Mouse (Mus musculus): ENCODE results near the gene Map7.

Map7 gene

DNA sequence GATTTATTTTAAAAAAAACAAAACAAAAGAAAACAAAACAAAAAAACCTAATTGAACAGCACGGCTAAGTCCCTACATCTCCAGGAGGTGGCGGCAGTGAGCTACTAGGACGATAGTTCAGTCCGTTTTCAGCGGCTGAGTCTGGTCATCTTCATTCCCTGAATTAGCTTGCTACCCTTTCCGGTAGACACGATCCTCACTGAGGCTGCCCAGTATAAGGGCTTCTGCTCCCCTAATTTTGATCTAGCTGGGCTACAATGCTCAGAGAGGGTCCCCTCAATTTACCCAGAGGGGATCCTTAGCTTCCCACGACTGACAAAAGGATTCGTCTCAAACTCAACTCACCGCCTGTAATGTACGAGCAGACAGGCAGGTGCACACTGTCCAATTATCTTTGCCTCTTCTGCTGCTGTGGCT, 142.2 kb downstream of the Map7 start:
- DNase-seq, result peak; percentile 29 to 46

DNA sequence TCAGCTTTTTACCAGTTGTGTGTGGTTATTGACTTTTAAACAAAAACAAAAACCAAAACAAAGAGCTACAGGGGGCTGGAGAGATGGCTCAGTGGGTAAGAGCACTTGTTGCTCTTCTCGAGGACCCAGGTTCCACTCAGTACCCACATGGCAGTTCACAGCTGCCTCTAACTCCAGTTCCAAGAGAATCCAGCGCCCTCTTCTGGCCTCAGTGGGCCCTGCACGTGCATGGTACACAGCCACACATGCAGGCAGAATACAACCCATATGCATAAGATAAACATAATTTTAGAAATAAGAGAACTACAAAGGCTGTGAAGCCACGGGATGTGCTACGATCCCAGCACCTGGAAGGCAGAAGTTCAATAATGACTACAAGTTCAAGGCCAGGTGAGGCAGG, 147.7 kb downstream of the Map7 start:
- DNase-seq, result no peak

DNA sequence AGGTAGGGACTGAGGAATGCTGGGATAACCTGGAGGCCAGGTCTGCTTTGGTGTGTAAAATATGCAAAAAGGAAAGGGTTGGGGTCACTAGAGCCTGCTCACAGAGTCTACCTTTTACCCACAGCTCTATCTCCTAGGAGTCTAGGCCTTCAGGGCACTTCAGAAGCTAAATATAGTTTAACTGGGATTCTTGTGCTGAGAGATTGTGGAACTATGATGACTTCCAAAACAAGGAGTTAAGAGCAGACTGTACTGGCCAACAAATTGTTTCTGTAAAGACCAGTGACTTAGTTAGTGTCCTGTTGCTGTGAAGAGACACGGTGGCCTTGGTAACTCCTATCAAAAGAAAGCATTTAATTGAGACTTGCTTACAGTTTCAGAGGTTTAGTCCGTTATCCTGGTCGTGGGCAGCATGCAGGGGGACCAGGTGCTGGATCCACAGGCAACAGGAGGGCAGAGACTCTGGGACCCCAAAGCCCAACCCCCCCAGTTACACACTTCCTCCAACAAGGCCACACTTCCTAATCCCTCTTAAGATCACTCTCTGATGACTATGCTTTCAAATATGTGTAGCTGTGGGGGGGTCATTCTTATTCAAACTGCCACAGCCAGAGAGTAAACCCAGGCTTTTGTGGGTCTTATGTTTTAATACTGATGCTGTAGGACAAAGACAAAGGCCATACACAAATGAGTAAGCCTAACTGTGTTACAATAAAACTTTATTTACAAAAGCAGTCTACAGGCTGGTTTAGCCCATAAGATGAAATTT, 150.1 kb downstream of the Map7 start:
- no peak for DNase-seq

DNA sequence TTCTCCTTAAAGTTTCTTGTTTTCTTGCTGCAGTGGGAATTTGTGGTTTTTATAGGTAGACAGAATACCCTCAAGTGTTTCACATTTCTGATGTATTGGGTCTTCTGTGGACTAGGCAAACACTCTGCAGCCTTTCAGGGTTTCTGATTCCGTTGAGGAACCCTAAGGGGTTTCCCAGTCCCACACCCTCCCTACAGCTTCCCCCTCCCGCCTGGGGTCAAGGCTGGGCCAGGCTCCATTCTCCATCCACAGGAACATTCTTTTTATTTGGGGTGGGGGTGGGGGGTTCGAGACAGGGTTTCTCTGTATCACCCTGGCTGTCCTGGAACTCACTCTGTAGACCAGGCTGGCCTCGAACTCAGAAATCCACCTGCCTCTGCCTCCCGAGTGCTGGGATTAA, 150.8 kb downstream of the Map7 start:
- DNase-seq, result no peak

DNA sequence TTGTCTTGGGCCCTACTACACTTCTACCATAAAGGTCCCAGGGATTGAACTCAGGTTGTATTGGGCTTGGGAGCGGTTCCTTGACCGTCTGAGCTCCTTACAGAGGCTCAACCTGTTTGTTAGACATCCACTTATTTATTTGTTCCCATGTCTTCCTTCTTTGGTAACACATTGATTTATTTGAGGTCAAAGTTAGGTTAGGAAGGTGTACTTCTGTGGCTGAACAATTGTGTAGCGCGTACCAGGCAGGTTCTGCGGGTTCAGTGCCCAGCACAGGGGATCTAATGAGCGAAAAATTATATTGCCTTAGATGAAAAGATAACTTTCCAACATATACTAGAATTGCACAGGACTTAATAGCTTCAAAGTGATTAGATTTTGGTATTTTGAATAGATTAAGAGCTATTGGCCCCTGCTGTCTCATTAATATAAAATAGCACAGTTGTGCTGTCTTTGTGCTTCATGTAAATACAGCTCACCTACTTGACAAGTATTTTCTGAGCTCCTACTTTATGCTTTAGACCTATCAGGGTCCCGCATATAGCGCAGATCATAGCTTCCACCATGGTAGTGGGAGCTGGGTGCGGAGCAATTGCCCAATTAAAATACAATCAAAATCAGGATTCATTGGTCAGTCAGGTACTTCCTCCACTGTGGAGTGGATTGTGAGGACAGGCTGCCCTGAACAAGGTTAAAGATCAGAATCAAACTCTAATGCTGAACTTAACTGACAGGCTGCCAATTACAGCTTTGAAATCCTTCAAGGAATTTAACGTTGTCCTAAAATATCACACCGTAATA, 162.9 kb downstream of the Map7 start:
- DNase-seq, result no peak

GRCm38 (mm10) chr10:20311918-20312735, 163.9 kb downstream of the Map7 start, which contains the start of gene Bclaf1:
TSS of gene Bclaf1 (plus strand) at chr10:20312469.
- DNase-seq, result peak; percentile 100

GRCm38 (mm10) chr10:20312736-20313301, 164.5 kb downstream of the Map7 start:
- peak; percentile 86 to 88 for DNase-seq

DNA sequence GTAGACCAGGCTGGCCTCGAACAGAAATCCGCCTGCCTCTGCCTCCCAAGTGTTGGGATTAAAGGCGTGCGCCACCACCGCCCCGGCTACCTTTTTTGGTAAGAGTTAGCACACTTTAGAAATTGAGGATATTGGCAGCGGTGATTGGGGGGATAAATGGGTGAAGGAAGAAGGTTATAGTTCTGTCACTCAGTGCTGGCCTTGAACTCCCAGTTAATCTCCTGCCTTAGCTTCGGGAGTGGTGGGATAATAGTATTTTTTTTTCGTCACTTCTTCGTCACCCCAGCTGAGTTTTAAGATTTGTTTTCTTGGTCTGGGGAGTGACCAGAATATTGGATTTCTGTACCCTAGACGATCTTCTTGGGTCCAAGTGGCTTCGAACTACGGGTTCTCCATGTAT, 165.2 kb downstream of the Map7 start:
- peak in 1 of 2 experiments; percentile 20 for DNase-seq

DNA sequence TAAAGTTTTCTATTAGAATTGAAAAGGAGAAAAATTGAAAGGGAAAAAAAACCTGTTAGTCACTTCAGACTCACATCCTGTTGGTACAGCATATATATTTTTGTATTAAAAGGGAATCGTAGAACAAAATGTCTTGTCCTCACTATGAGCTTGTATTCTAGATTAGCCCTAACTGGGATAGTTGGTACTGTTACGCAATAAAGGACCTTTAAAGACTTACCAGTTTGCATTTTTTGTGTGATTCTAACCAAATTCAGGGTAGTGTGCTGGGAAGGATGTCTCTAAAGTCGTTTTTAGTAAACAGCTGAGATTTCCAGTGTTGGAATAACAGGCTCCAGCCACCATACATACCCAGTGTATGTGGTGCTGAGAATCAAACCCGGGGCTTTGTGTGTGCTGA, 165.7 kb downstream of the Map7 start:
- no peak for DNase-seq

GRCm38 (mm10) chr10:20314797-20315196, 166.5 kb downstream of the Map7 start:
- no peak for DNase-seq

DNA sequence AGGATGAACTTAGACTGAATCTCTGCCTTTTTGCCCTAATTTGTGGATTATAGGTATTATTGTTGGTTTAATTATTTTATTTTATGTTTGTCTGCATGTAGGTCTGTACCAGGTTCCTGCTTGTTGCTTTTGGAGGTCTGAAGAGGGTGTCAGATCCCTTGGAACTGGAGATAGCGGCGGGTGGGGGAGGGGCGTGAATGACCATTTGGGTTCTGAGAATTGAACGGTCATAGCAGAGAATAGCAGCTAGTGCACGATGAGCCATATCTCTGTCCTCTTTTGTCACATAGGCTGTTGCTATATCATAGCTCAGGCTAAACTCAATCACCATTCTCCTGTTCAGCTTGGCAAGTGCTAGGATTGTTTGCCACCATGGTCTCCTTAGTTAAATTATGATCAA, 169.2 kb downstream of the Map7 start:
- DNase-seq, result no peak

DNA sequence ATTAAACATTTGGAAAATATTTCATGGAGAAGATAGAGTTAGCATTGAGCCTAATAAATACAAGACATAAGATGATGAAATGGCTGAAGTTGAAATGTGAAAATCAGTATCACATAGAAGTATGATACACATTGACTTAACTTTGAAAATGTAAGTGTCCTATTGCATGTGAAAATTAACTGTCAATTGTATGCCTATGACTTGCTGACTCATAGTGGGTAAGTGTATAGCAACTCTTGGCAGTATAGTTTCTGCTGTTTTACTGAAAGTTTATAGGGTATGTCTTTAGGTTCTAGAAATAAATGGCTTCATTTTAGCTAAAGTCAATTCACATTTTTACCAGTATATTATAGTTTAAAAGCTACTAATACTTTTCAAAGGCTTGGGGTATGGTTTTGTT, 178.0 kb downstream of the Map7 start:
- no peak for DNase-seq

Measured in thymus, adult 18-20 months (tissue).